Mouse (Mus musculus): ENCODE measurements around the gene Hopx.

The Hopx gene

DNA sequence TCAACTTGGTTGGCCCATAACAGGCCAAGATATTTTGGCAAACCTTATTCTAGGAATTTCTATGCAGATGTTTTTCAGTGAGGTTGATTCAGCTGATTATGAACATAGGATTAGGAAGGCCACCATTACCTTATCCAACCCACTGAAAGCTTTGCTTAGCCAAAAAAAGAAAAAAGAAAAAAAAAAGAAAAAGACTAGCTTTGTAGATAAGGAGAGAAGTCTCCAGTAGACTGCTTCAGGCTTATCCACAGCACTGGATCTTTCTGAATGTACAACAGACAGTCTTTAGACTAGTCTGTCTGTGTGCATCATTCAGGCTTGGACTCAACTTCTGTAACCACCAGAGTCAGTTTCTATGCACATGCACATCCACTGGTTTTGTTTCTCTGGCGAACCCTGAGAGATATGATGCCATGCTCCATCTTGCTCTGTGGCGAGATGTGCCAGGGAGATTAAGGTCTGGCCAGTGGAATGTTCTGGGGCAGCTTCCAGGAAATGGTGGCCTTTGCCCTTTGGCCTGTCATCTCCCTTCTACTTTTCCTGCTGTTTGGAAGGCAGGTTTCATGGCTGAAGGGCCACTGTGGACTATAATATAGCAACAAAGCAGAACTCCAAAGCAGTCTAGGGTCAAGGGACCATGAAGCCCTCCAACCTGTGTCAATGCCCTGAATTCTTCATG is 17.7 kb upstream of the Hopx start:
- no peak for DNase-seq (ENCODE audit: low spot score)

DNA sequence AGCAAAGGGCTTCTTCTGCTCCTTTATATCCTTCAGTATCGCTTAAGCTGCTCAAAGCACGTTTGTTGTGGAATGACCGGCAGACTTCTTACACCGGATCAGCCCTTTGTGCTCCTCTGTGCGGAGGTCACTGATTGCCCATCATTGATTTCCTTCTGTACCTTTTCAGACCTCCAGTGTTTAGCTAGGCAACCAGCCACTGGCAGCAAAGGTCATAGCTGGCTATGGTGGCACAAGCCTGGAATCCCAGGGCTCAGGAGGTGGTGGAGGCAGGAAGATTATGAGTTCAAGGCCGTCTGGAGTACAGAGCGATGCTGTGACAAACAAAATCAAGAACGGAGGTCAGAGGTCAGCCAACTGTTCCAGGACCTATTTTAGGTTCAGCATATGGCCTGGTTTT is 17.0 kb upstream of the Hopx start:
- no peak for DNase-seq (ENCODE audit: low spot score)

DNA sequence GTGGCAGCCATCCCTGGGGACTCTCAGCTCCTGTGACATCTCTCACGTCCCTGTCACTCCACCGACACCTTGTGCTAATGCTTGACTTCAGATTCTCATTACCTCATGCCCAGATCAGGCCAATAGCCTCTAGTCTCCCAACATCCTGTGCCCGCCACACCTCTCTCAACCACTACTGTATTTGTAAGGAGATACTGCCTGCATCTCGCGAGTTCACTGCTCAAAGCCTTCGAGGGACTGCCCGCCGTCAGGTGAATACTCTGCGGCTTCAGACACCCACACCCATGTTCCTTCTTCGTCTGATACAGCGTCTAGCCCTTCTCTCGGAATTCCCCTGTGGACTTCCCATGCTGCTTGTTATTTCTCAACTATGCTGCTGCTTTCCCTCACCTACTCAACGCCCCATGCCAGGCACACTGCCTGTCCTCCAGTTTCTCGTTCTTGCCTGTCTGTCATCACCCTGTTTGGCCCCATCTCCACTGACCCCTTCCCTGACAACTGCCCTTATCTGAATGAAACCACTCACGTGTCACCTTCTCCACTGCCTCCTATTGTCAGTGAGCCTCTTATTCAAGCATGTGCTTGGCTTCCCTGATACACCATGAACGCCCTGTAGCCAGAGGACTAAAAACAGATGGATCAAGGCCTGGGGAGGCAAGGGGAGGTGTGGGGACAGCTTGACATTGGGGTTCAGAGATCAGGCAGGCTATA is 15.5 kb upstream of the Hopx start:
- no peak for DNase-seq (ENCODE audit: low spot score)

DNA sequence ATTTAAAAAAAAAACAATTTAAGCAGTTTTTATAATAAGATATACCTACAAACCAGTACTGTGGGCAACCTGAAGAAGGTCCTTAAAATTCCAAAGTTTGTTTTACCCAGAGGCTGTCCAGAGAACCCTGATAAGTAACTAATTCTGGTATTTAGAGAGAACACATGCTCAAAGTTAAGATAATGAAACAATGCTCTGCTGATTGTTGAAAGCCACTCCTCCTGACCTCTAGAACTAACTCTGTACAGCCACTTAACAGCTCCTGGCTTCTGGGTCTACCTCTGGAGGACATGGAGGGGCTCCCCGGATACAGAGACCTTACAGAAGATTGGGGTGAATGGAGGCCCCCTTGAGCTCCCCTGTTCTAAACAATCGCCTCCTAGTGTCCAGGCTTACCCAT is 15.0 kb upstream of the Hopx start:
- DNase-seq (ENCODE audit: low spot score) = no peak

DNA sequence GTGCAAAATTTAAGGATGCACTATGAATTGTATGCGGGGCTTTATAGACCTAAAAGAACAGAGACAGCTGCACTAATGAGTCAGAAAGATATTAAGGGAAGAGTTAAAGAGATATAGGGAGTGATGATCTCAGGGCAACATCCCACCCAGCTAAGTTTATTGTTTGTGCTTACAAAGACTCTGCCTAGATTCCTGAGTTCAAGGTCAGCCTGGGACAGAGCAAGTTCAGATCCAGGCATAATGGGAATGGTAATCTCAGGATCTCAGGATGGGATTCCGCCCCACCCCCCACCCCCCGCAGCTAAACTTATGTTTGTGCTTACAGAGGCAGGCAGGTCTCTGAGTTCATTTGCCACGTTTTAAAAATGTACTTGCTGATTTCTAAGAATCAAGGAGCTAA is 13.9 kb upstream of the Hopx start:
- DNase-seq (ENCODE audit: low spot score) = no peak

DNA sequence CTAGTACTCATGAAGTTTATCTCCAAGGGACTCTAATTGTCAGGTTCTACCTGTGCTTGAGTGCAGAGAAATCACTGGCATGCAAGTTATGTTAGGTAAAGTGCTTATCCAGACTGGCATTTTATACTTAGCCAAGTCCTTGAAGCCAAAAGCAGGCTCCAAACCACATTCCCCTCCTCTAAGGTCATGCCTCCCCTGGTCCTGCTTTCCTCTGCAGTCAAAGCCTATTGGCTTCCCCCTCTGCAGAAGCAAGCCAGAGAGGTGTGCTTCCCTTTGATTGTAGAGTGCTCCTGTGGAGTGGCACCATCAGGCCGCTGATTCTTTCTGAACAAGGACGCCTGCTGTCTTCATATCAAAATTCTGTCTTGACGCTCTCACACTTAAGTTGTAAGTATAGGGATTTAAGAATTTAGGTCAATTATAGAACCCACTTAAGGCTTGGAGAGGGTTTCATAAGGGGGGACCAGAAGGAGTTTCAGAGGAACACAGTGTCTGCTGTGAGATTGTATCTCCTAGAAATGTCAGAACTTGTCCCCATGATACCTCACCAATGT is 11.6 kb upstream of the Hopx start:
- DNase-seq (ENCODE audit: low spot score) = no peak

DNA sequence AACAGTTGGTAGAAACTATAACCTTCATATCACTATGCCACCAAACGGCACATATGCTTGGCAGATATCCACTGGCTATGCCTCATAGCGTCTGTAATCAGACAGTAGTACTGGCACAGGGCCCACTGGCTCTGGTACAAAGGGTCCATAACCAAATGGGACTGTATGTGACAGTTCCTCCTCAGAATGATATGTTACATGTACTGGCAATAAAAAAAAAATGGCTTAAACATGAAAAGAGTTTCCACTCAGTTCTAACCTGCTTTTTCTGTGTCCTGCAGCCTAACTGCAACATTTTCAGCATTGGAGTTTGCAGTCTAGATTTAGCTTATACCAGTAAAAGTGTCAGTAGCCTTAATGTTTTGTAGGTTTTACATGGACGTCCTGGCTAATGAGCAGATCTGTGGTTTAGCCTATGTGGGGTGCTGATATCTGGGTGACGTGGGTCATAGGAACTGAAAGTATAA is 9.9 kb upstream of the Hopx start:
- no peak for DNase-seq (ENCODE audit: low spot score)

DNA sequence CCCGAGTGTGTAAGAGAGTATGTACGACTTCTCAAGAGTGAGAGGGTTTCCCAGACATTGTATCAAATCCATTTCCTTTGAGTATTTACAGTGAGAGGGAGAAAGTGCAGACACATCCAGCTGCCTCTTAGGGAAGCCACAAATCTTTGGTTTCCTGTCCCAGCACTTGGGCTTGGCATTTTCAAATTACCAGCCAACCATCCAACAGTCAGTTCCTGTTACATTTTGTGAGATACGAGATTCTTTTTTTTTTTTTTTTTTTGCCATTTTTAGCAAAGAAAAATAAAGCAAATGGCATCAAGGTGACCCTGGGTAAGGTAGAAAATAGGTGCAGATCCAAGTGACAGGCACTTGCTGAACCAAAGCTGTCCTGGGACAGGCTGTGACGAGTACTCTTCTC is 9.2 kb upstream of the Hopx start:
- no peak for DNase-seq (ENCODE audit: low spot score)

DNA sequence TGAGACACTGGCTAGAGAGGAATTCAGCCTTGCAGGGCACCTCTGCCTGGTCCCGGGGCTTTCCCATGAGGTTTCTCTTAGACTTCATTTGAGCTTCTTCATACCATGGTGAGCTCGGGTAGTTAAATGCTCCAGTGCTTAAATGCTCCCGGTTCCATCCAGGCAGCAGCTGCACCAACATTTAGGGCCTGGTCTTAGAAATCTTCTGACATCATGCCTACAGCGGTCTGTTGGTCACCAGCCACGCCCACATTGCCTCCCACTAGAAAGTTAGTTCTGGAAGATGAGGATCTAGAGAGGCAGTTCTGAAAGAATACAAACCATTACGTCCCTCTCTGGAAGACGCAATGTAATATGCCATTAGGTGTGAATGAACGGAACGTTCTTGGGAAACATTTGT is 8.7 kb upstream of the Hopx start:
- DNase-seq (ENCODE audit: low spot score) = no peak

DNA sequence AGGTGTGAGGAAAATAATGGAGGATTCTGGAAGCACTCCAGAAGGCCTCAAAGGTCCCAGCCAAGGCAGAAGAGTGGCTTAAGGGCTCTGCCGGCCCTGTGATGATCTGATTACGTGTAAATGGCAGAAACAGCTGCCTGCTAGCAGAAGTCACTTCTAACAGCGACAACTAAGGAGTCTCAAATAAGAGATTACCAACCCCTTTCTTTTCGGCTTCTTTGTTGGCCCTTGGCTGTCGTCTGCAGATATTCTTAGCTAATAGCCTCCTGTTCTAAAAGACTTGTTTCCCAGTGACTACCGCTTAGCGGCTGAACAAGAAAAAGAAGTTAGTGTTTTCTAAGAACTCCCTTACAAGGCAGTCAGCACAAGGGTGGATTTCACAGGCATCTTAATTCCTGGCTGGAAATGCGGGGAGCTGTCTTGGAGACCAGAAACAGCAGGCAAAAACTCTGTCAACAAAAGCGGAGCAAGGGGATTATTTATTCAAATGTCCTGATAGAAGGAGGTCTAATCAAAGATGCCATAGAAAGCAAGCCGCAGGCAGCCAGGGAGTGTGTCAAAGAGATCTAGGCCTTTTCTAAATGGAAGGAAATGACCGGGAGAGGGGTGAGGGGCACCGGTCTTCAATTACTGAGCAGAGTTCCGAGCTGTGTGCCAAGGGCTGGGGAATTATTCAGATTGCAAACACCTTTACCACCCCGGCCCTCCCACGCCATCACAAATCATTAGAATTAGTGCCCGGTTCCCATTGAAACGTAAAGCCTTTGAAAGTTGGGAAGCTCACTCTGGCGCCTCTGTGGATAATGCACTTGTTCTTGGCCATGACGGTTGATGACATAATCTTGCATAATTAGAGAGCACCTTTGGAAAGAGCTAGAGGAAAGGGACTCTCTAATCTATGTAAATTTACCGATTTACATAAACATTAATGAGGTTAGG is 7.6 kb upstream of the Hopx start:
- no peak for DNase-seq (ENCODE audit: low spot score)

DNA sequence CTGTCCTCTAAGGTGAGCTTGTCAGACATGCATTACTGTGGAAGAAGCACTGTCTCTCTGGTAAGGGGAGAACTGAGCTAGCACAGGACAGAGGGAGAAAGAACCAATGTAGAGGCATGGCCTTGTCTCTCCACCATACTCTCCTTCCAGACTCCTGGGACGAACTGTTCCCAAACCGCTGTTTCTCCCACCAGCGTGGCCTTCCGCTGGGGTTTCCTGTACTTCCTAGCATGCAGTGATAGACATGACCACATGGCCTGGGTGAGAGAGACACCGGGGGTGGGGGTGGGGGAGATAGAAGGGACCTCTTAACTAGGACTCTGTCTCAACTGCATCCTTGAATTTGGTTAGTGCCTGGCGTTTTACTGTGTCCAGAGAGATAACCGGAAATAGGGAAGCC is 5.8 kb upstream of the Hopx start:
- no peak for DNase-seq (ENCODE audit: low spot score)

DNA sequence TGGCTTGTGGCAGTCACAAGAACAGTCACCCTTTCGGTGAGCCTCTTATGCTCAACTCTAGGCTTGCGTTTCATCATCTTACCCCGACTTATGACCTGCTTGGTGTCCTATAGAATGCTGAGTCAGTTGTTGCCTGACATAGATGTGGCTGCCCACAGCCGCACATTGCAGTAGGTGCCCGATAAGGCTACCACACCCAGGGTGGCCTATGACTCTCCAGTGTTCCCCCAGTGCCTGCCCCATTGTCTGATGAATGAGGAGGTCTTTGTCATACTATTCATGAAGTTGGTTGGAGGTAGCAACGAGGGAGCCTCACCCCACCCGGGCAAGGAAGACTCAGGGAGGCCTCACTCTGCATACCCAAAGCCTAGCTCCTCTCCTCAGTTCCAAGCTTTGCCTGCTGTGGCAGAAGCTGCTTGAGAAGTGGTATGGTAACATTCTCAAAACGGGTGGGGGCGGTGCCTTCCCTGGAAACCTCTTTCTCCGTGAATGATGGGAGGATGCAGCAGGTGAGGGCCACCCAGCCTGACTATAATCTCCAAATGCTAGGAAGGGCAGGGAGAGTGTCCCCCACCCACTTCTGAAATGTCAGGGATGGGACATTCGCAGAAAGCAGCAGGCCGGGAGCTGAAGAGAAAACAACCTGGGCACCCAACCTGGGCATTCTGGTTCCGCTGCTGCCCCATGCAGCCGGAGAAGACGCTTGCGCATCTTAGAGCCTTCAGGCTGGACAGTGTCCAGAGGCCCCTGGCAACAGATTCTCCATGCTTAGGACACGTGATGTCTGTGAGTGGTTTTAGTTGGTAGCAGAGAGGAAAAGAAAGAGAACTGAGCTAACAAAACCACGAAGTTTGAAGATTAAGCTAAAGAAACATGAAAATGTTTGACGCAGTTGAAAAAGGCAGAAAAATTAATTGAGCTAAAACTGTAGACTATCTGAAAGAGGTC is 4.8 kb upstream of the Hopx start:
- DNase-seq (ENCODE audit: low spot score) = no peak

DNA sequence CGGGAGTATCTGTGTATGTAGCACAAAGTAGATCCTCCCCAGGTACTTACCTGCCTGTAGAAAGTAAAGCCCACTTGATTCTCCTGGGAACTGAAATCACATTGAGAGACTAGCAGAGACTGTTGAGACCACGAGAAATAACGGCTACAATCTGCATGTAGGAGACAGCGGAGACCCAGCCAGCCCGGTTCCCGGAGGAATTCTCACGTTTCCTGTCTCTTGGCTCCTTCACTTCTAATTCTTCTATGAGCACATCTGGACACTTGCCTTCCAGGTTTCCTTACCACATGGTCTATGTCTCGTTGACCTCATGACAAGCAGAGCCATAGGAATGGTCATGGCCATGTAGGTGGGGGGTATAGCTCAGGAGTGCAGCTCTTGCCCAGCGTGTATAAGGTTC is 811 bp upstream of the Hopx start:
- DNase-seq (ENCODE audit: low spot score) = no peak

DNA sequence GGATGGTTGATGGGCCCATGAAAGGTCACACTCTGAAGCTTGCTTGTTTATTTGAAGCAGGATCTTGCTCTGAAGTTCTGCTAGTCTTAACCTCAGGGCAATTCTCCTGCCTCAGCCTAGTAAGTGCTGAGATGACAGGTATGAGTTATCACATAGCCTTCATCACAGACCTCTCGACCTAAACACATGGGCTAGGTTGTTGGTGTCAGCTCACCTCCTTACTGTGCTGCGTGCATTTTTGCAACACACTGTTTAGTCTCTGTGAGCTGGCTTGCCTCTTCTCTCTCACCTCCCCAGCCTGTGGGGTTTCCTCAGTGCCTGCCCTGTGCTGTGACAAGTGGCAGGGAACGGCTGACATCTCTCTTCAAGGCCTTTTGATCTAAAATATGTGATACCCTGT is 1.1 kb downstream of the Hopx start:
- DNase-seq (ENCODE audit: low spot score) = no peak

DNA sequence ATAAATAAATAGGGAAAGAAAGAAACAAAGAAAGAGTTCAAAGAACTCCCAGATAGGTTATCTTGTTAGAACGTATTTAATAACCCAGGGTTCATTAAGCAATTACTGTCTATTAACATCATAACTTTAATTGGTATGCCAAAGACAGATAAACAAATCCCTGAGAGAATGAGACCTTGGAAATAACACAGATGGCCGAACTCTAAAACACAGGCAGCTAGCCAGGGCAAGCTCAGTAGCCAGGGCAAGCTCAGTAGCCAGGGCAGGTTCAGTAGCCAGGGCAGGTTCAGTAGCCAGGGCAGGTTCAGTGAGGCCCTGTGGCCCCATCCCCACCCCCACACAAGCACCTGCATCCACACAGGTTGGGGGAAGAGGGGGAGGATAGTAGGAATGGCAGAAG is 2.9 kb downstream of the Hopx start:
- DNase-seq (ENCODE audit: low spot score) = no peak

DNA sequence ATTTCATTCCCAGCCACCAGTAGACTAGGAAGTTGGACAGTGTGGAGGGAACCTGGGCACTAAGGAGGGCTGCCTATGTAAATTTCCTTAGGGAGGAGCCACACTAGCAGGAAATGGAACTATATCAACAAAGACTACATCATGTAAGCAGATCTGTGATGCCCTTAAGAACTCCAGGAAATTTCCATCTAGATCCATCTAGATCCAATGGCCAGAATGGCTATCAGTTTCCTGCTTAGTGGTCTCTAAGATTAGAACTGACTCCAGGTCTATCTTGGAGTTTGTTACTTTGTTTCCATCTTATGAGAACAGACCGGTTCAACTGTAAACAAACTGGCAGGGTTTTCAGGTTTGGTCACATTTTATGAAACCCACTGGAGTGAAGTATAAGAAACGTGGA is 5.1 kb downstream of the Hopx start:
- no peak for DNase-seq (ENCODE audit: low spot score)

DNA sequence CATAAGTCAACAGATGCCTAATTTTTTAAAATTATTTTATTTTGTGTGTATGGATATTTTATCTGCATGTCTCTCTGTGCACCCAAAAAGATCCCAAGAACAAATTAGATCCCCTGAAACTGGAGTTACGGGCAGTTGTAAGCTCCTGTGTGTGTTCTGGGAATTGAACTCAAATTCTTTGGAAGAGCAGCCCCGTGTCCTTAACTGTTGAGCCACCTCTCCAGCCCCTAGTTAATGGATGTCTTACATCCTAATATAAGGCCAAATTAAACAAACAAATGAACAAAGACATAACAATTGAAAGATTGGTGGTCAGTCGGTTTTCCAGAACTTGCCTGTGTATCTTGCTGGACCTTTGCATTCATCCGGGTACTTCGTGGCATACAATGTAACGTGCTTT is 6.1 kb downstream of the Hopx start:
- no peak for DNase-seq (ENCODE audit: low spot score)

DNA sequence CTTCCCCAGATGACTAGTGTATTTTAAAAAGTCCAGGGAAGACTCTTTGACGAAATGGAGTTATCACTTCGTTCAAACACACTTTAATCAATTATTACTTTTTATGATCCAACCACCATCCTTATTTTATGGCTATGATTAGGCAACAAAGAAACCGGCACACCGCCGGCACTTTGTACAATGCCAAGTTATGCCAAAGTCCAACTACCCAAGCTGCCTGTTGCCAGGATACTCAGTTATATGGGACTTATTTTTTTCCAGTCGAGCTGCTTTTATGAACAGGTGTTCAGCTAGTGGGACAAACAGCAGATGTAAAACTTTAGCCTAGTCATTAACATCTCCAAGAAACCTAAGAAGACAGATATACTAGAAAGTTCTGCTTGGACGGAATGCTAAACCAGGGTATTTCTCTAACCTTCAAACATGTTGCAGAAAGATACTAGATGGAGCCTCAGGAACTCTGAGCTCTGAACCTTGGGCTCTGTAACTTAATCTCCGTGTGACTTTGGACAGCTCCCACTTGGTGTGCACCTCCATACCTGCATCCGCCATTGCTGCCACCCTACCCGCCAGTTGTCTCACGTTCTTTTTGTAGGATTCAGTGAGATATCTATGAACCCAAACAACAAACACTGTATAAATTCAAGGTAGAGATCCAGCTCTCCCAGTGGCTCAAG is 7.6 kb downstream of the Hopx start:
- DNase-seq (ENCODE audit: low spot score) = no peak

DNA sequence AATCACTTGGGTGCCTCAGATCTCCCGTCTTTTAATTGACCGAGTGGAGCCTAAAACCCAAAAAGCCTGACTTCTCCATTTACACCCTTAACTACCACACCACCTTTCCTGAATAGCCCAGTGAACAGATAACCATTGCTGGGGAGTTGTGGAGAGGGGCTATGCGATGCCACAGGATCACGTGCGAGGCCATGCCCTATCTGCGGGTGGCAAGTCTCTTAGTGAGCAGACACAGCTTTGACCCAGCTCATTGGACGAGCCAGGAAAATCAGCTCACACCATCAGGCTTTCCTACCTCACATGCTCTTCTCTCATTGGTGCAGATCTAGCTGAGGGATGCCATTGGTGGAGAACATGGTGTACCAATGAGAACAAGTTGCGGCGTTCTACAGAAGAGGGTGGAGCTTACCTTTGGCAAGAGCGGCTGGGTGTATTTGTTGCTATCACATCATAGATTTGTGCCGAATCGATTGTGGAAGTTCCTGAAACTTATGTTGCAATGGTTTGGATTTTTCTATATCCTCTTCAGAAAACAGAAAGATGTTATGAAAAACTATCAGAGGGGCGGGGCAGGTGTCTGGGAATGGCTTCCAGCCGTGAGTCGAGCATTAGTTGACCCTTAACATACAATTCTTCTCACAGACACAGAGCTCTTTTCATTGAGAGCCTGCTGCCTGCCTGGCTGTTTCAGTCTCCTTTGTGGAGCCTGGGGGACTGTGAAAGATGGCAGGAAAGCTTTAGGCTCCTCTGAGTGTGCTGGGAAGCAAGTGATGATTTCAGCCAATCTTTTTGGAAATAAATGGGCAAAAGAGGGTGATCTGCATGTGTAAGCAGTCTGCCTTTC is 12.2 kb downstream of the Hopx start:
- DNase-seq (ENCODE audit: low spot score) = no peak

DNA sequence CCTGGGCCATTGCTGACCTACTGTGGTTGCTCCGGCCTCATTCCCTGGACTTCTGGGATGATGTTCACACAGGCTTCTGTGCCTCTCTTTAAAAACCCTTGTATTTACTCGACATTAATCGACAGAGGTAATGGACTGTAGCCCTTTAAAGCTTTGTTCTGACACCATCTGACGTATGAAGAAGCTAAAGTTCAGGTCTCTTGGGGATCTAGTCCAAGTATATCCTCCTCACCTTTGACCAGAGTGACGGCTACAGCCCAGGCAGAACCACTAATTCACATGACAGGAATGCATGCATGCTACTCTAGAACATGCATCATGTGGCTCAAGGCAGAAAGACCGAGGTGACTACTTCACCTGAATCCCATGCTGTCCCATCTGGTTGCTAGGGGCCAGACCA is 14.2 kb downstream of the Hopx start:
- DNase-seq (ENCODE audit: low spot score) = no peak

All from ovary, adult 18-20 months (tissue).